Comparison of ENCODE assay signal across 16 mouse cellular contexts in the genomic region with DNA sequence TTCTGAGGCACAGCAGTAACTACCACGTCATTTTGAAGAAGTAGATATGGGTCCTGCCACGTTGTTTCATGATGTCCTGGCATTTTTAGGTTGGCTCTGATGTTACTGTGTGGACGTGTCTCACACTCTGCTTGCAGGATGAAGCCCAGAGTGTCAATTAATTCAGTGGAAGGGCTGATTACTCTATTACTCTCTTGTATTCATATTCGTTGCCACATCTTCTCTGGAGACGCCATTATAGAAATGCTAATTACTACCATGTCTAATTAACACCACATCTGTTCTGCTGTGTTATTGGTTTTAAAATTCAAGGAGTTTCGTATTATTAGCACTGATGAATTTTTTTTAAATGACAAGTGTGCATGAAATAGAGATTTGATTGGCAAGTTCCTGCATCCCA. TPM values are rescaled to one million over a fixed set of nuclear protein-coding genes. Genes with fewer than 3 reads are reported as not detected.
"Had no signal": no experiment of that assay in that cellular context is flagged by ENCODE, and none has a peak within 500 bp of the region (broad histone marks: within the 10 kb centered on the region; RNA-seq: fewer than 3 reads in every experiment).

No protein-coding gene starts in this region.

- H3K27ac ChIP-seq: kidney, postnatal 0 days; limb, embryonic 13.5 days; liver, embryonic 14.5 days; midbrain, embryonic 13.5 days had no signal

- H3K9me3 ChIP-seq: limb, embryonic 13.5 days; midbrain, embryonic 13.5 days had no signal

- DNase-seq: kidney, adult 9 months; kidney, postnatal 36 days; layer of hippocampus, adult 9-11 months; left cerebral cortex, postnatal 4 days; lung, adult 18-20 months; right cerebral cortex, postnatal 4 days; spleen, adult 18-20 months; thymus, adult 18-20 months; thymus, postnatal 25 days had no signal

- ATAC-seq: midbrain, embryonic 13.5 days had no signal

- H3K27me3 ChIP-seq: limb, embryonic 13.5 days; midbrain, embryonic 13.5 days had no signal

- H3K4me2 ChIP-seq: limb, embryonic 13.5 days; midbrain, embryonic 13.5 days had no signal

- H3K4me3 ChIP-seq: limb, embryonic 13.5 days; midbrain, embryonic 13.5 days had no signal

- H3K36me3 ChIP-seq: limb, embryonic 13.5 days; midbrain, embryonic 13.5 days had no signal

- H3K9ac ChIP-seq: limb, embryonic 13.5 days; liver, embryonic 14.5 days; midbrain, embryonic 13.5 days had no signal

- H3K4me1 ChIP-seq: limb, embryonic 13.5 days; midbrain, embryonic 13.5 days had no signal

RNA-seq across cellular contexts. Expression of a gene that starts 30.7 kb away (rescaled TPM):
- total RNA-seq: liver, adult 2 months; megakaryocyte-erythroid progenitor cell, adult 5-6 weeks; neutrophil, adult 5-6 weeks had no signal
- polyA plus RNA-seq: liver, adult 2 months had no signal
